Mouse (Mus musculus): ENCODE measurements around the gene Myo9b.

DNA sequence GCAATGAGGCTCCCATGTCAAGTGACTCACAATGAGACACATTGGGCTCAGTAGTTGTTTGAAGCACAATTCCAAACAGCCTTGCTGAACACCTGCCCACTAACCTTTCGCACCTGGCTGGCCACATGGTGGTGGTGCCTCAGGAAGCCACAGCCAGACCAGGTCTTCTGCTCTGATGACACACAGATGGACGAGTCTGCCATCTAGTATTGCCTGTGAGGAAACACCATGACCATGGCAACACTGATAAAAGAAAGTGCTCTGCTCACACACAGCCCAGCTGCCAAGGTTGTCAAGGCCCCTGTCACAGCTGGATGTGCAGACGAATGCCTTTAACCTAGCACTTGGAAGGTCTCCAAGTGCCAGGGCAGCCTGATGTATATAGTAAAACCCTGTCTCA is 78.6 kb downstream of the Myo9b start:
- TF ChIP-seq CTCF (IDR thresholded peaks at IDR 0.05; ENCODE audit: low read depth, low read length), result no peak
- no peak for TF ChIP-seq POLR2A (IDR thresholded peaks at IDR 0.05; ENCODE audit: borderline replicate concordance, low read depth, low read length)

Measured in bone marrow macrophage, adult 2 months (primary cell).